Mouse (Mus musculus): ENCODE results near the gene Smad5. TPM values are rescaled to one million over a fixed set of nuclear protein-coding genes. Genes with fewer than 3 reads are reported as not detected.

The Smad5 gene
- total and polyA plus RNA-seq, 3 experiments, result 19.7 to 30.3 (median 29.7) TPM

GRCm38 (mm10) chr13:56712221-56712620 is 9.4 kb downstream of the Smad5 start:
- TF ChIP-seq EP300 (IDR thresholded peaks at IDR 0.05; ENCODE audit: insufficient read depth, low read depth, low read length) (no peak), CTCF (IDR thresholded peaks at IDR 0.05) (no peak), POLR2A (IDR thresholded peaks at IDR 0.05; ENCODE audit: insufficient read depth, low read depth, low read length) (no peak)
- H3K9ac ChIP-seq (ENCODE audit: low read depth, low read length), result no peak overlapping the region
- DNase-seq, result no peak
- no peak overlapping the region for H3K27ac ChIP-seq
- H3K79me2 ChIP-seq (replicated peaks; ENCODE audit: control insufficient read depth, insufficient read depth, low read length), result peaks cover 7% of the 10 kb centered on the region
- H3K4me3 ChIP-seq, result no peak overlapping the region
- H3K36me3 ChIP-seq (ENCODE audit: control insufficient read depth, insufficient read depth, low read length), result peaks cover 2% of the 10 kb centered on the region; the same call in 1 of the 2 replicates
- H3K4me1 ChIP-seq (ENCODE audit: control insufficient read depth, insufficient read depth, low read length), result peaks cover 8% of the 10 kb centered on the region
- intact Hi-C loops (cut with DNase I), result no loop called here
- no peaks in the 10 kb centered on the region for H3K27me3 ChIP-seq (ENCODE audit: control insufficient read depth, insufficient read depth, low read length)
- WGBS, result 89% methylated on average over 2 of the region's 2 CpGs

GRCm38 (mm10) chr13:56726551-56726950 is 23.7 kb downstream of the Smad5 start:
- Histone ChIP-seq H3K4me3 (no peak overlapping the region), H3K79me2 (replicated peaks; ENCODE audit: control insufficient read depth, insufficient read depth, low read length) (peaks cover 7% of the 10 kb centered on the region), H3K27me3 (ENCODE audit: control insufficient read depth, insufficient read depth, low read length) (no peaks in the 10 kb centered on the region), H3K9ac (ENCODE audit: low read depth, low read length) (no peak overlapping the region), H3K4me1 (ENCODE audit: control insufficient read depth, insufficient read depth, low read length) (peaks cover 2% of the 10 kb centered on the region; the same call in 1 of the 2 replicates), H3K27ac (no peak overlapping the region), H3K36me3 (ENCODE audit: control insufficient read depth, insufficient read depth, low read length) (peaks cover 18% of the 10 kb centered on the region)
- TF ChIP-seq EP300 (IDR thresholded peaks at IDR 0.05; ENCODE audit: insufficient read depth, low read depth, low read length) (no peak), POLR2A (IDR thresholded peaks at IDR 0.05; ENCODE audit: insufficient read depth, low read depth, low read length) (no peak), CTCF (IDR thresholded peaks at IDR 0.05) (no peak)
- WGBS, result 81% methylated on average over 4 of the region's 4 CpGs
- intact Hi-C loops (cut with DNase I), result no loop called here
- no peak for DNase-seq

- no peaks in the 10 kb centered on the region for H3K27me3 ChIP-seq (ENCODE audit: control insufficient read depth, insufficient read depth, low read length)
- no peak for DNase-seq
- H3K4me1 ChIP-seq (ENCODE audit: control insufficient read depth, insufficient read depth, low read length), result no peaks in the 10 kb centered on the region
- TF ChIP-seq POLR2A (IDR thresholded peaks at IDR 0.05; ENCODE audit: insufficient read depth, low read depth, low read length), result no peak
- no peak for TF ChIP-seq CTCF (IDR thresholded peaks at IDR 0.05)
- no peak for TF ChIP-seq EP300 (IDR thresholded peaks at IDR 0.05; ENCODE audit: insufficient read depth, low read depth, low read length)
- intact Hi-C loops (cut with DNase I), result no loop called here
- no peak overlapping the region for H3K9ac ChIP-seq (ENCODE audit: low read depth, low read length)
- H3K36me3 ChIP-seq (ENCODE audit: control insufficient read depth, insufficient read depth, low read length), result peaks cover 17% of the 10 kb centered on the region
- peaks cover 5% of the 10 kb centered on the region for H3K79me2 ChIP-seq (replicated peaks; ENCODE audit: control insufficient read depth, insufficient read depth, low read length)
- WGBS, result 92% methylated on average over 7 of the region's 7 CpGs
- H3K4me3 ChIP-seq, result no peak overlapping the region
- H3K27ac ChIP-seq, result no peak overlapping the region
Observed at GRCm38 (mm10) chr13:56729046-56729445, 26.2 kb downstream of the Smad5 start.

- Histone ChIP-seq H3K9ac (ENCODE audit: low read depth, low read length) (no peak overlapping the region), H3K27ac (no peak overlapping the region), H3K79me2 (replicated peaks; ENCODE audit: control insufficient read depth, insufficient read depth, low read length) (no peaks in the 10 kb centered on the region), H3K27me3 (ENCODE audit: control insufficient read depth, insufficient read depth, low read length) (no peaks in the 10 kb centered on the region), H3K36me3 (ENCODE audit: control insufficient read depth, insufficient read depth, low read length) (peaks cover 5% of the 10 kb centered on the region), H3K4me3 (no peak overlapping the region), H3K4me1 (ENCODE audit: control insufficient read depth, insufficient read depth, low read length) (no peaks in the 10 kb centered on the region)
- intact Hi-C loops (cut with DNase I), result loop anchor here (2.0 to 5.0 kb wide), 3 partner anchors 32 to 180 kb away; partner anchors contain the start of gene Smad5
- TF ChIP-seq EP300 (IDR thresholded peaks at IDR 0.05; ENCODE audit: insufficient read depth, low read depth, low read length) (no peak), CTCF (IDR thresholded peaks at IDR 0.05) (no peak)
- DNase-seq, result no peak
- 64% methylated on average over 4 of the region's 4 CpGs for WGBS
Observed at GRCm38 (mm10) chr13:56734617-56735016, 31.8 kb downstream of the Smad5 start.

GRCm38 (mm10) chr13:56735212-56735875 is 32.5 kb downstream of the Smad5 start:
- DNase-seq, result peak in 1 of 2 experiments; percentile 35
- H3K79me2 ChIP-seq (replicated peaks; ENCODE audit: control insufficient read depth, insufficient read depth, low read length), result no peaks in the 10 kb centered on the region
- peaks cover 5% of the 10 kb centered on the region for H3K36me3 ChIP-seq (ENCODE audit: control insufficient read depth, insufficient read depth, low read length)
- no peak overlapping the region for H3K4me3 ChIP-seq
- no peak overlapping the region for H3K9ac ChIP-seq (ENCODE audit: low read depth, low read length)
- TF ChIP-seq CTCF (IDR thresholded peaks at IDR 0.05) (peak; percentile 79), POLR2A (IDR thresholded peaks at IDR 0.05; ENCODE audit: insufficient read depth, low read depth, low read length) (no peak)
- no peak overlapping the region for H3K27ac ChIP-seq
- 32% methylated on average over 6 of the region's 6 CpGs for whole genome bisulfite sequencing
- H3K4me1 ChIP-seq (ENCODE audit: control insufficient read depth, insufficient read depth, low read length), result no peaks in the 10 kb centered on the region
- no peaks in the 10 kb centered on the region for H3K27me3 ChIP-seq (ENCODE audit: control insufficient read depth, insufficient read depth, low read length)
- intact Hi-C loops (cut with DNase I), result loop anchor here (2.0 to 5.0 kb wide), 3 partner anchors 33 to 181 kb away; partner anchors contain the start of gene Smad5

GRCm38 (mm10) chr13:56739556-56739955 is 36.7 kb downstream of the Smad5 start:
- Histone ChIP-seq H3K4me3 (no peak overlapping the region), H3K4me1 (ENCODE audit: control insufficient read depth, insufficient read depth, low read length) (no peaks in the 10 kb centered on the region), H3K27me3 (ENCODE audit: control insufficient read depth, insufficient read depth, low read length) (no peaks in the 10 kb centered on the region), H3K36me3 (ENCODE audit: control insufficient read depth, insufficient read depth, low read length) (no peaks in the 10 kb centered on the region; the same call in 1 of the 2 replicates), H3K27ac (no peak overlapping the region), H3K79me2 (replicated peaks; ENCODE audit: control insufficient read depth, insufficient read depth, low read length) (no peaks in the 10 kb centered on the region), H3K9ac (ENCODE audit: low read depth, low read length) (no peak overlapping the region)
- DNase-seq, result no peak
- TF ChIP-seq POLR2A (IDR thresholded peaks at IDR 0.05; ENCODE audit: insufficient read depth, low read depth, low read length) (no peak), EP300 (IDR thresholded peaks at IDR 0.05; ENCODE audit: insufficient read depth, low read depth, low read length) (no peak), CTCF (IDR thresholded peaks at IDR 0.05) (no peak)
- intact Hi-C loops (cut with DNase I), result loop anchor here (5.0 kb wide), 1 partner anchor 37 kb away; the partner anchor contains the start of gene Smad5
- 94% methylated on average over 5 of the region's 5 CpGs for WGBS
